Mouse (Mus musculus) liver, adult 2 months (tissue): ENCODE data around the gene Heg1.

ENCODE experiments used
- CTCF ChIP-seq: fragments of 200-500 bp; IDR thresholded peaks from 2 replicates; pipeline ENCODE4 v1.5.1; 2011; ENCODE audit warnings: low read depth, low read length, control low read depth
- POLR2A ChIP-seq: fragments of 200-500 bp; IDR thresholded peaks from 2 replicates; pipeline ENCODE4 v1.6.1; 2011; ENCODE audit warnings: low read length, control low read depth; ENCODE audit not compliant: insufficient read depth; ENCODE audit errors: extremely low read depth

- TF ChIP-seq CTCF (no peak), POLR2A (no peak)
Measured at GRCm38 (mm10) chr16:33666226-33666625, 17.9 kb upstream of the Heg1 start.
